Mouse (Mus musculus) intestine, embryonic 14.5 days (tissue): ENCODE data around the gene Sppl2a. TPM values are rescaled to one million over a fixed set of nuclear protein-coding genes. Genes with fewer than 3 reads are reported as not detected.
"Not testable (repeated sequence)": the region's sequence is repeated elsewhere in the genome, so short reads cannot be mapped to it uniquely, and the experiment has no call there.

Experiments
- ATAC-seq: fragments of 200-750 bp; cut with Nextera tagmentation; replicated peaks from 2 replicates; pipeline ENCODE4 v1.8.0; 2017; ENCODE audit warnings: low read depth, moderate number of reproducible peaks, moderate TSS enrichment, moderate library complexity; ENCODE audit not compliant: low FRiP score, low TSS enrichment
- DNase-seq: peaks from one replicate; pipeline ENCODE4 v3.0.0-alpha.2; 2018; ENCODE audit warnings: low spot score
- H3K27ac ChIP-seq: fragments of 300-500 bp; sonication (generic); 2 replicates; pipeline ENCODE4 v1.5.1; 2014; ENCODE audit warnings: low read depth, mild to moderate bottlenecking, control low read depth
- H3K27me3 ChIP-seq: fragments of 300-500 bp; sonication (generic); replicated peaks from 2 replicates; pipeline ENCODE4 v1.6.1; 2014; ENCODE audit warnings: low read length, control low read depth; ENCODE audit not compliant: control insufficient read depth, insufficient read depth
- H3K36me3 ChIP-seq: fragments of 300-500 bp; sonication (generic); 2 replicates; pipeline ENCODE4 v1.6.1; 2014; ENCODE audit warnings: low read length, control low read depth; ENCODE audit not compliant: control insufficient read depth, insufficient read depth
- H3K4me1 ChIP-seq: fragments of 300-500 bp; sonication (generic); replicated peaks from 2 replicates; pipeline ENCODE4 v1.6.1; 2014; ENCODE audit warnings: low read length, control low read depth, mixed read lengths; ENCODE audit not compliant: control insufficient read depth, insufficient read depth
- H3K4me2 ChIP-seq: fragments of 300-500 bp; sonication (generic); 2 replicates; pipeline ENCODE4 v1.6.1; 2014; ENCODE audit warnings: low read length
- H3K4me3 ChIP-seq: fragments of 300-500 bp; sonication (generic); 2 replicates; pipeline ENCODE4 v1.5.1; 2014; ENCODE audit warnings: low read depth, low read length, control low read depth, mixed read lengths
- H3K9ac ChIP-seq: fragments of 300-500 bp; sonication (generic); 2 replicates; pipeline ENCODE4 v1.6.1; 2014; ENCODE audit warnings: mild to moderate bottlenecking, low read length
- H3K9me3 ChIP-seq: fragments of 300-500 bp; sonication (generic); 2 replicates; pipeline ENCODE4 v1.6.1; 2016; ENCODE audit warnings: low read length, control low read depth; ENCODE audit not compliant: control insufficient read depth
- WGBS: fragments of 180-500 bp; shearing (Covaris S2); extraction: QIAGEN DNeasy Blood & Tissue Kit; methylation state at CpG from one replicate; pipeline ENCODE4 v1.1.7; 2014; 5-methylcytosine and 5-hydroxymethylcytosine counted together
- polyA plus RNA-seq: library from polyadenylated mRNA; unstranded; fragments of >200 nt; fragmentation: Nextera tagmentation; extraction: Ambion mirVana; gene quantifications from 2 replicates; pipeline ENCODE4 v1.2.1, GENCODE M21; 2014

Sppl2a gene
- polyA plus RNA-seq, result 45.8 and 53.0 TPM in 2 replicates

- ATAC-seq, result peak; percentile 100
- WGBS, result under 1% methylated on average over 35 of the region's 35 CpGs
- H3K9me3 ChIP-seq, result no peaks in the 10 kb centered on the region
Measured at GRCm38 (mm10) chr2:126932897-126933641, at the start of gene Sppl2a. TSS of gene Sppl2a (minus strand) at chr2:126933235.

GRCm38 (mm10) chr2:126977428-126977827 is 44.4 kb upstream of the Sppl2a start:
- Histone ChIP-seq H3K9ac (no peak overlapping the region), H3K4me2 (no peak overlapping the region), H3K4me3 (no peak overlapping the region), H3K27ac (no peak overlapping the region), H3K4me1 (no peaks in the 10 kb centered on the region), H3K36me3 (no peaks in the 10 kb centered on the region), H3K27me3 (no peaks in the 10 kb centered on the region), H3K9me3 (no peaks in the 10 kb centered on the region)
- ATAC-seq (no peak), DNase-seq (no peak)
- WGBS, result 66% methylated on average over 6 of the region's 6 CpGs

More at GRCm38 (mm10) chr2:126932897-126933641, at the start of gene Sppl2a:
- Histone ChIP-seq H3K9ac (peak within 1 kb of the TSS; percentile 72), H3K4me1 (0 out of 2 replicates have a peak, but pooled peaks cover 5% of the 10 kb centered on the region), H3K27ac (peak within 1 kb of the TSS; percentile 99), H3K36me3 (no peaks in the 10 kb centered on the region; the same call in 1 of the 2 replicates), H3K27me3 (no peaks in the 10 kb centered on the region), H3K4me3 (peak within 1 kb of the TSS; percentile 57), H3K4me2 (peak within 1 kb of the TSS; percentile 58)
- DNase-seq, result peak; percentile 93

GRCm38 (mm10) chr2:126961696-126962095 is 28.7 kb upstream of the Sppl2a start:
- H3K9me3 ChIP-seq, result no peaks in the 10 kb centered on the region
- no peak overlapping the region for H3K9ac ChIP-seq
- no peaks in the 10 kb centered on the region for H3K27me3 ChIP-seq
- H3K4me2 ChIP-seq, result no peak overlapping the region
- H3K27ac ChIP-seq, result no peak overlapping the region
- ATAC-seq, result no peak
- WGBS, result 45% methylated on average over 2 of the region's 2 CpGs
- DNase-seq, result no peak
- H3K4me3 ChIP-seq, result no peak overlapping the region
- no peaks in the 10 kb centered on the region for H3K4me1 ChIP-seq
- H3K36me3 ChIP-seq, result no peaks in the 10 kb centered on the region

- H3K36me3 ChIP-seq, result no peaks in the 10 kb centered on the region
- H3K27ac ChIP-seq, result no peak overlapping the region
- H3K4me3 ChIP-seq, result no peak overlapping the region
- 49% methylated on average over 7 of the region's 7 CpGs for WGBS
- no peak overlapping the region for H3K9ac ChIP-seq
- no peaks in the 10 kb centered on the region for H3K4me1 ChIP-seq
- DNase-seq (no peak), ATAC-seq (no peak)
- no peaks in the 10 kb centered on the region for H3K27me3 ChIP-seq
- 0 out of 2 replicates have a peak, but pooled peaks cover 3% of the 10 kb centered on the region for H3K9me3 ChIP-seq
- H3K4me2 ChIP-seq, result no peak overlapping the region
Measured at GRCm38 (mm10) chr2:126955671-126956070, 22.6 kb upstream of the Sppl2a start.

GRCm38 (mm10) chr2:126951085-126951484 is 18.1 kb upstream of the Sppl2a start:
- DNase-seq (no peak), ATAC-seq (no peak)
- Histone ChIP-seq H3K9ac (no peak overlapping the region), H3K4me3 (no peak overlapping the region), H3K36me3 (no peaks in the 10 kb centered on the region), H3K4me1 (0 out of 2 replicates have a peak, but pooled peaks cover 2% of the 10 kb centered on the region), H3K27me3 (no peaks in the 10 kb centered on the region), H3K27ac (no peak overlapping the region), H3K4me2 (no peak overlapping the region), H3K9me3 (0 out of 2 replicates have a peak, but pooled peaks cover 3% of the 10 kb centered on the region)
- WGBS, result 75% methylated on average over 7 of the region's 7 CpGs

GRCm38 (mm10) chr2:126950453-126950852 is 17.4 kb upstream of the Sppl2a start:
- WGBS, result 70% methylated on average over 5 of the region's 5 CpGs
- H3K4me2 ChIP-seq, result no peak overlapping the region
- no peaks in the 10 kb centered on the region for H3K36me3 ChIP-seq
- H3K9me3 ChIP-seq, result 0 out of 2 replicates have a peak, but pooled peaks cover 3% of the 10 kb centered on the region
- no peak for DNase-seq
- ATAC-seq, result no peak
- no peak overlapping the region for H3K27ac ChIP-seq
- H3K4me1 ChIP-seq, result 0 out of 2 replicates have a peak, but pooled peaks cover 2% of the 10 kb centered on the region
- no peaks in the 10 kb centered on the region for H3K27me3 ChIP-seq
- no peak overlapping the region for H3K9ac ChIP-seq
- H3K4me3 ChIP-seq, result no peak overlapping the region

GRCm38 (mm10) chr2:126949856-126950255 is 16.8 kb upstream of the Sppl2a start:
- DNase-seq, result no peak
- 50% methylated on average over 3 of the region's 3 CpGs for WGBS

GRCm38 (mm10) chr2:126949297-126949696 is 16.3 kb upstream of the Sppl2a start:
- WGBS, result 78% methylated on average over 6 of the region's 6 CpGs
- not testable (repeated sequence) for H3K27me3 ChIP-seq, H3K9ac ChIP-seq, H3K36me3 ChIP-seq, H3K9me3 ChIP-seq, H3K4me1 ChIP-seq, H3K27ac ChIP-seq, H3K4me3 ChIP-seq, ATAC-seq, DNase-seq, H3K4me2 ChIP-seq

More at GRCm38 (mm10) chr2:126949856-126950255, 16.8 kb upstream of the Sppl2a start:
- ATAC-seq, result no peak
- H3K4me1 ChIP-seq, result 0 out of 2 replicates have a peak, but pooled peaks cover 2% of the 10 kb centered on the region
- H3K4me2 ChIP-seq, result no peak overlapping the region
- 0 out of 2 replicates have a peak, but pooled peaks cover 3% of the 10 kb centered on the region for H3K9me3 ChIP-seq
- no peaks in the 10 kb centered on the region for H3K36me3 ChIP-seq
- no peak overlapping the region for H3K27ac ChIP-seq
- no peaks in the 10 kb centered on the region for H3K27me3 ChIP-seq
- H3K4me3 ChIP-seq, result no peak overlapping the region
- H3K9ac ChIP-seq, result no peak overlapping the region
